Mouse (Mus musculus): ENCODE results near the gene Pex6.

DNA sequence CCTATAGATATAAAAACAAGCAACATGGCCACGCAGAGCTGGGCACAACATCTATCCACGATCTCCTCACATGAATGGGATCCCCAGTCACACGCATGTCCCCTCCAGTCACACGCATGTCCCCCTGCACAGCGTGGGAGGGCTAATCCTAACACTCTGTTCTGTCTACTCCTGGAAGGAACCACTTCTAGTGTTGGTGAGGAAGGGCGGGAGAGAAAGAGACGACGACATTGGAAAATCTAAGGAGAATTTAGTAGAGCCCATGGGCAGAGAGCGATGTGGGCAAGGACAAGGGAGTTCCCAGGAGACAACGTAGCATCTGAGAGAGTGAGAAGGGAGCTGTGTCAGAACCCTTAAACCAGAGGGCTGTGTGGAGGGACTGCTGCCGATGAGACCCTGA is 59.3 kb downstream of the Pex6 start:
- no peak for TF ChIP-seq GATA1 (IDR thresholded peaks at IDR 0.05; ENCODE audit: low read length)
- no peak for TF ChIP-seq TAL1 (IDR thresholded peaks at IDR 0.05; ENCODE audit: low read length)

Data from erythroblast, embryonic 14.5 days (primary cell).